ENCODE assay signal across 16 mouse cellular contexts in the genomic region with DNA sequence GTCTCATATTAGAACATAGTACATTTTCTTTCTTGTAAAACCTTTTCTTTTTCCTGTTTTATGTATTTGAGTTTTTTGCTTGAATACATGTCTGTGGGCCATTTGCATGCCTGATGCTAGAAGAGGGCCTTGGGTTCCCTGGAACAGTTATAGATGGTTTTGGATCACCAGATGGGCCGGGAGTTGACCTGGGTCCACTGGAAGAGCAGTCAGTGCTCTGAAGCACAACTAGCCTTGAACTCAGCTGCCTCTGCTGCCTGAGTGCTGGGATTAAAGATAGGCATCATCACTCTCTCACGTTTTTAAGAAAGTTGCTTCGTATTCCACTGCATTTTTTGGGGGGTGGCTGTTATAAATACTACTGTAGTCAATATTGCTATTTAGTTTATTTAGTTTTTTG.
"Had no signal": no experiment of that assay in that cellular context is flagged by ENCODE, and none has a peak within 500 bp of the region (broad histone marks: within the 10 kb centered on the region; RNA-seq: fewer than 3 reads in every experiment).

No protein-coding gene starts in this region.

- H3K36me3 ChIP-seq: neural tube, embryonic 15.5 days; stomach, embryonic 15.5 days had no signal

- H3K27me3 ChIP-seq: neural tube, embryonic 13.5 days; neural tube, embryonic 15.5 days; stomach, embryonic 15.5 days had no signal

- H3K4me1 ChIP-seq: stomach, embryonic 15.5 days had no signal

- DNase-seq: retina, postnatal 1 day; right cerebral cortex, adult 18-20 months; right cerebral cortex, postnatal 14 days; right cerebral cortex, postnatal 25 days; right cerebral cortex, postnatal 4 days; spleen, adult 18-20 months; thymus, adult 18-20 months; thymus, adult 2 months; thymus, postnatal 14 days; thymus, postnatal 25 days; thymus, postnatal 36 days; thymus, postnatal 4 days had no signal

- H3K4me2 ChIP-seq: neural tube, embryonic 13.5 days; neural tube, embryonic 15.5 days; stomach, embryonic 15.5 days had no signal

- H3K27ac ChIP-seq: neural tube, embryonic 13.5 days; neural tube, embryonic 15.5 days; stomach, embryonic 15.5 days; stomach, postnatal 0 days had no signal

- H3K9ac ChIP-seq: neural tube, embryonic 13.5 days; neural tube, embryonic 15.5 days; stomach, embryonic 15.5 days had no signal

- H3K4me3 ChIP-seq: neural tube, embryonic 13.5 days; neural tube, embryonic 15.5 days; stomach, embryonic 15.5 days had no signal

- H3K9me3 ChIP-seq: neural tube, embryonic 13.5 days; neural tube, embryonic 15.5 days; stomach, embryonic 15.5 days had no signal
